Mouse (Mus musculus) cerebellum, adult 2 months (tissue): ENCODE data around the gene Hist1h2ak. TPM values are rescaled to one million over a fixed set of nuclear protein-coding genes. Genes with fewer than 3 reads are reported as not detected.
A peak's percentile ranks its signal among the peaks of the same experiment; 100 is the strongest.
"Not testable (repeated sequence)": the region's sequence is repeated elsewhere in the genome, so short reads cannot be mapped to it uniquely, and the experiment has no call there.

ENCODE experiments used
- DNase-seq, 2 experiments: peaks; one replicate each; pipeline ENCODE4 v3.0.0; 2021
- H3K27ac ChIP-seq: fragments of 200-500 bp; 2 replicates; pipeline ENCODE4 v1.5.1; 2012; ENCODE audit warnings: low read length, control low read depth, inconsistent platforms; ENCODE audit not compliant: insufficient read depth
- H3K27me3 ChIP-seq: fragments of 200-500 bp; 2 replicates; pipeline ENCODE4 v1.6.1; 2012; ENCODE audit warnings: inconsistent platforms, mild to moderate bottlenecking, low read length, moderate library complexity; ENCODE audit not compliant: control insufficient read depth, insufficient read depth
- H3K4me1 ChIP-seq: fragments of 200-500 bp; 2 replicates; pipeline ENCODE4 v1.6.1; 2011; ENCODE audit warnings: low read length; ENCODE audit not compliant: control insufficient read depth, insufficient read depth
- H3K4me3 ChIP-seq: fragments of 200-500 bp; replicated peaks from 2 replicates; pipeline ENCODE3; 2011; ENCODE audit warnings: mild to moderate bottlenecking, low read depth, low read length, control low read depth; ENCODE audit not compliant: insufficient read depth
- CTCF ChIP-seq: fragments of 200-500 bp; IDR thresholded peaks from 2 replicates; pipeline ENCODE4 v1.5.1; 2011; ENCODE audit warnings: low read depth, mild to moderate bottlenecking, control low read depth, low read length, moderate library complexity, borderline replicate concordance; ENCODE audit not compliant: insufficient read depth
- POLR2A ChIP-seq: fragments of 200-500 bp; IDR thresholded peaks from 2 replicates; pipeline ENCODE4 v1.6.1; 2011; ENCODE audit warnings: low read length, control low read depth, borderline replicate concordance; ENCODE audit not compliant: insufficient read depth
- WGBS: fragments of 180-500 bp; shearing (Covaris S2); methylation state at CpG from one replicate; pipeline ENCODE4 v1.1.7; 2018; 5-methylcytosine and 5-hydroxymethylcytosine counted together
- polyA plus RNA-seq: library from polyadenylated mRNA; depleted of rRNA; stranded (reverse); fragments of >200 nt; gene quantifications from 2 replicates; pipeline ENCODE4 v1.2.3, GENCODE M21; 2012

The Hist1h2ak gene
- polyA plus RNA-seq, 1 experiment, result 1.9 TPM

DNA sequence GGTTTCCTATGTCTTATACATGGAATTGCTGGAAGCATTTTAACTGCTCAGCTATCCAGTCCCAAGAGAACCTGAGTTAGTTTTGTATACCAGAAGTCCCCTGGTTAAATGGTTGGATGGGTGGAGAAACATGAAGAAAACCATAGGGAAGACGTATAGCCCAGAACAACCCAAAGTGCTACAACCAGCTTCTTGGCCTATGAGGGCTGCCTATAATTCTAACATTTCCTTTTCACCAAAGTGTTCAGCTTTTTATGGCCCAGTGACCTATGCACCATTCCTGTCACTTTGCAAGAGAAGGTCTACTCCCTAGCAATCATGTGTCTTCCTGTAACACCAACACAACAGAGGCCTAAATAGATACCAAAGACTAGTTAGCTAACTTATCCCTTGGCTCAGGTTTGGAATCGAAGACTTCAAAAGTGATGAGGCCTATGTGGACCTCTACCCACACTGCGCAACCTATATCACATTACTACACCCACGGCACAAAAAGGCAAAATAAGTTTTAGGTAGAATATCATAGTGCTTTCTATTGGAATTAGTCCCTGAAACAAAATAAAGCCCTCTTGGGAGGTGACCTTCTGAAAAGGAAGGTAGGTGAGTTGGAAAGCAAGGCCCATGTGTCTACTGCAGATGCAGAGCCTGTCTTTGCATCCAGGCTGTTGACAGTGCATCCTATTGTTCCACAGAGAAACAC is 35.1 kb downstream of the Hist1h2ak start:
- Histone ChIP-seq H3K4me1 (no peaks in the 10 kb centered on the region), H3K4me3 (no peak overlapping the region), H3K27me3 (no peaks in the 10 kb centered on the region), H3K27ac (no peak overlapping the region)
- TF ChIP-seq CTCF (no peak), POLR2A (no peak)
- DNase-seq, result no peak
- 78% methylated on average over 4 of the region's 4 CpGs for WGBS

DNA sequence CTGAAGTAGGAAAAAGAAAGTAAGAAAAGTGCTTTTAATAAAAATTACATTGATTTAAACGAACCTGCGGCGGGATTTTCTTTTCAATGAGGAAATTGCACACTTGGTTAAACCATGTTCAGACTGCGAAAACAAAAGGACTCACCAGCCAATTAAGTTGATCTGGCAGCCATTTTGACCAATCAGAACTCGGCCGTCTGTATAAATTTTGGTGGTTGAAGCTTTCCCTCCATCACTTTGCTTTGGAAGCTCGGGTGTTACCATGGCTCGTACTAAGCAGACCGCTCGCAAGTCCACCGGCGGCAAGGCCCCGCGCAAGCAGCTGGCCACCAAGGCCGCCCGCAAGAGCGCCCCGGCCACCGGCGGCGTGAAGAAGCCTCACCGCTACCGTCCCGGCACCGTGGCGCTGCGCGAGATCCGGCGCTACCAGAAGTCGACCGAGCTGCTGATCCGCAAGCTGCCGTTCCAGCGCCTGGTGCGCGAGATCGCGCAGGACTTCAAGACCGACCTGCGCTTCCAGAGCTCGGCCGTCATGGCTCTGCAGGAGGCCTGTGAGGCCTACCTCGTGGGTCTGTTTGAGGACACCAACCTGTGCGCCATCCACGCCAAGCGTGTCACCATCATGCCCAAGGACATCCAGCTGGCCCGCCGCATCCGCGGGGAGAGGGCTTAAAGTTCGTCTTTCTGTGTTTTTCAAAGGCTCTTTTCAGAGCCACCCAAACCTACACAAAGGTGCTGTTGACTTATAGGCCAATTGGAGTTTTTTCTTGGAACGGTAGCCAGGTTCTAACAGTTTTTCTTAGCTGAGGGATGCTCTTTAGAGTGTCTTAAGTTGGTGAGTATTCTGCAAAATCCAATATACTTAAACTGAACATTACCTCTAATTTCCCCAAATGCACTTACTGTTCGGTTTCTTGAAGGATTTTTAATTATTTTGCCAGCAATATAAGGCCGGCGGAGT is 36.0 kb downstream of the Hist1h2ak start, which contains the start of gene Hist1h3h:
TSS of gene Hist1h3h (plus strand) at position 263 of the 961 bp plus-strand sequence.
- WGBS, result 5% methylated on average over 29 of the region's 56 CpGs
- not testable (repeated sequence) for H3K4me1 ChIP-seq, H3K27ac ChIP-seq, H3K27me3 ChIP-seq
- DNase-seq, result peak; percentile 77 to 82
- peak; percentile 64; the same call in 1 of the 2 replicates for TF ChIP-seq POLR2A
- peak within 1 kb of the TSS; percentile 39 for H3K4me3 ChIP-seq

DNA sequence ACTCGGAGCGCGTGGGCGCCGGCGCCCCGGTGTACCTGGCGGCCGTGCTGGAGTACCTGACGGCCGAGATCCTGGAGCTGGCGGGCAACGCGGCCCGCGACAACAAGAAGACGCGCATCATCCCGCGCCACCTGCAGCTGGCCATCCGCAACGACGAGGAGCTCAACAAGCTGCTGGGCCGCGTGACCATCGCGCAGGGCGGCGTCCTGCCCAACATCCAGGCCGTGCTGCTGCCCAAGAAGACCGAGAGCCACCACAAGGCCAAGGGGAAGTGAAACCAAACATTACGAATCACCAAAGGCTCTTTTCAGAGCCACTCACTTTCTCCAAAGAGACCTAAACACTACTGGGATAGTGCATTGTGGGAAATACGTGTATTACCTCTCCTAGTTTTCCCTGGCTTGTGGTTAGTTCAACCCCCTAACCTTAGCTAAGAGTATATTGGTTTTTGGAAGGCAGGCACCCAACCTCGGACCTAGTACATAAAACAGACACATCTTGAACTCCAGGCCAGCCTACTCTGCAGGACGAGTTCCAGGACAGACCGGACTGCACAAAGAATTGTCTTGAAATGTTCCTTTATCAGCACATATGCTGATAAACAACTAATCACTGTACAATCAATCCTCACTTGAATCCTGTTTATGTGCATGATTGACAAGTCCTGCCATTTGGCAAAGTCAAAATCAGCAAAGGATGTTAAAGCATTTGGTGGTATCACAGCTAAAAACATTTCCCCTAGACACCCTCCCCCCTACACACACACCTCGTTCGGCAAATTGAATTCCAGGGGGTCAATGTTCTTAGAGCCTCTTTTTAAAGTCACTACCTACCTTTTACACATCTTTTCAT is 36.9 kb downstream of the Hist1h2ak start:
- not testable (repeated sequence) for H3K27ac ChIP-seq
- DNase-seq, result peak in 1 of 2 experiments; percentile 29
- 1% methylated on average over 15 of the region's 38 CpGs for WGBS

DNA sequence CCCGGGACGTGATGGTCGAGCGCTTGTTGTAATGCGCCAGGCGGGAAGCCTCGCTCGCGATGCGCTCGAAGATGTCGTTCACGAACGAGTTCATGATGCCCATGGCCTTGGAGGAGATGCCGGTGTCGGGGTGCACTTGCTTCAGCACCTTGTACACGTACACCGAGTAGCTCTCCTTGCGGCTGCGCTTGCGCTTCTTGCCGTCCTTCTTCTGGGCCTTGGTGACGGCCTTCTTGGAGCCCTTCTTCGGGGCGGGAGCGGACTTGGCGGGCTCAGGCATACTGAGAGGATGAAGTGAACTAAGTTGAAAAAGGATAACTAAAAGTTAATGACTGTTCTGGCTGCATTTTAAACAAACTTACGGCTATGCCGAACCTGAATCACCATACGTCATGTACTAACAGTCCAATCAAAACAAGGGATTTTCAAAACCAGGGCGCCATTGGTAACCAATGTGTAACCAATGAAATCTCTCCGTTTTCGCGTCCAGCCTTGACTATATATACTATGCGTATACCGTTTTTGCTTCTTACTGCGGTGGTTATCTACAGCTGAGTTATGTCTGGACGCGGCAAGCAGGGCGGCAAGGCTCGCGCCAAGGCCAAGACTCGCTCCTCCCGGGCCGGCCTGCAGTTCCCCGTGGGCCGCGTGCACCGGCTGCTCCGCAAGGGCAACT is 37.6 kb downstream of the Hist1h2ak start, which contains the start of the genes Hist1h2bl and Hist1h2ai:
TSS of gene Hist1h2bl (minus strand) at position 280 of the 676 bp plus-strand sequence.
TSS of gene Hist1h2ai (plus strand) at position 559 of the 676 bp plus-strand sequence.
- 2% methylated on average over 39 of the region's 50 CpGs for WGBS
- H3K4me1 ChIP-seq, H3K27me3 ChIP-seq, H3K27ac ChIP-seq: not testable (repeated sequence)
- H3K4me3 ChIP-seq, result peak within 1 kb of the TSS; percentile 78
- TF ChIP-seq POLR2A, result peak; percentile 90
- peak; percentile 84 to 94 for DNase-seq

More for the DNA sequence above, 36.9 kb downstream of the Hist1h2ak start:
- H3K4me1 ChIP-seq, H3K27me3 ChIP-seq: not testable (repeated sequence)
- H3K4me3 ChIP-seq, result peak overlapping the region; percentile 39

DNA sequence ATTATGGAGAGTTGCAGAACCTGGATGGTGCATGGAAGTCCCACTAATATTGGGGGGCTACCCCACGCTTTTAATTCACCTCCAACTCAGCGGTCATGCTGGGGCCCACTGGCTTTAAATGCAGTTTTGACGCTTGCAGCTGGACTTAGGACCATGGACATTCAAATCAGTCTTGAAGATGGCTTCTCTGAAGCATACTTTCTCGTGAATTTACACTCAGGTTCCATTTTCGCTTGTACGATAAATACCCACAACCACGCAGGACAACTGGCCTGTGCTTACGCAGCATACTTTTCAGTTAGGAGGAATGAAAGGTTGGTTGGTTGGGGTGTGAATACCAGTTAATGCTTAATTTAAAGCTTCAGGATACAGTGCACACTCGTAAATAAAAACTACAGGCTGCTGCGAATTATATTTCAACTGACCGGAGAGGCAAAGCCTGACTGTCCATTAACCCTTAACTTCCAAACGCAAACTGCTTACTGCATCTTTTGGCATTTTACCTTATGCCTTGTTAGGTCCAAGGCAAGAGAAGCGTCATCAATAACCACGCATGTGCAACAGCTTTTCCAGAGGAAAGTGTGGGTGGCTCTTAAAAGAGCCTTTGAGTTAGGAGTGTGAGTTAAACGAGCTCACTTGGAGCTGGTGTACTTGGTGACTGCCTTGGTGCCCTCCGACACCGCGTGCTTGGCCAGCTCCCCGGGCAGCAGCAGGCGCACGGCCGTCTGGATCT is 38.3 kb downstream of the Hist1h2ak start:
- under 1% methylated on average over 22 of the region's 22 CpGs for WGBS
- Histone ChIP-seq H3K4me3 (peak overlapping the region; percentile 32), H3K27me3 (no peaks in the 10 kb centered on the region), H3K27ac (no peak overlapping the region), H3K4me1 (no peaks in the 10 kb centered on the region)
- no peak for TF ChIP-seq POLR2A
- no peak for TF ChIP-seq CTCF
- DNase-seq, result no peak

DNA sequence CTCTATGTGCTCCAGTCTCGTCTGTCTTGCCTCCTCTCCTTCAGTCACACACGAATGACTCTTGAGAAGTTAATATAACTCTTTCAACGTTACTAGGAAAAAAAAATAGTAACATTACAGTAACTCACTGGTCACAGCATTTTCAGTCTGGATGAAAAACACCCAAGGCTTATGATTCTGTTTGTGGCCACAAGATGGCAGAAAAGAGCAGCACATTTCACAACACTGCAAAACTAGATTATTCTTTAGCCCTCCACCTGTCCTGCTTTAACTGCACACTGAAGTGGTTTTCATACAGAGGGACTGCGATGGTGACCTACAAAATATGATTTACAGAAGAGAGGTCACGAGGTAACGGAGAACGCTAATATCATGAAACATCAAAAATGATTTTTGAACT is 38.9 kb downstream of the Hist1h2ak start:
- Histone ChIP-seq H3K27ac (no peak overlapping the region), H3K4me1 (no peaks in the 10 kb centered on the region), H3K27me3 (no peaks in the 10 kb centered on the region), H3K4me3 (no peak overlapping the region)
- TF ChIP-seq POLR2A (no peak), CTCF (peak; percentile 53; the same call in 1 of the 2 replicates)
- peak; percentile 71 to 74 for DNase-seq
- under 1% methylated on average over 7 of the region's 7 CpGs for WGBS
